Mouse (Mus musculus) central nervous system, embryonic 14 days (tissue): ENCODE results near the gene Nup62. TPM values are rescaled to one million over a fixed set of nuclear protein-coding genes. Genes with fewer than 3 reads are reported as not detected.

Experiments used
- polyA plus RNA-seq: library from polyadenylated mRNA; depleted of rRNA; stranded (reverse); fragments of >200 nt; gene quantifications from 2 replicates; pipeline ENCODE4 v1.2.3, GENCODE M21; 2012; rRNA removed

Gene Nup62
- 72.4 and 77.2 TPM in 2 replicates for polyA plus RNA-seq

DNA sequence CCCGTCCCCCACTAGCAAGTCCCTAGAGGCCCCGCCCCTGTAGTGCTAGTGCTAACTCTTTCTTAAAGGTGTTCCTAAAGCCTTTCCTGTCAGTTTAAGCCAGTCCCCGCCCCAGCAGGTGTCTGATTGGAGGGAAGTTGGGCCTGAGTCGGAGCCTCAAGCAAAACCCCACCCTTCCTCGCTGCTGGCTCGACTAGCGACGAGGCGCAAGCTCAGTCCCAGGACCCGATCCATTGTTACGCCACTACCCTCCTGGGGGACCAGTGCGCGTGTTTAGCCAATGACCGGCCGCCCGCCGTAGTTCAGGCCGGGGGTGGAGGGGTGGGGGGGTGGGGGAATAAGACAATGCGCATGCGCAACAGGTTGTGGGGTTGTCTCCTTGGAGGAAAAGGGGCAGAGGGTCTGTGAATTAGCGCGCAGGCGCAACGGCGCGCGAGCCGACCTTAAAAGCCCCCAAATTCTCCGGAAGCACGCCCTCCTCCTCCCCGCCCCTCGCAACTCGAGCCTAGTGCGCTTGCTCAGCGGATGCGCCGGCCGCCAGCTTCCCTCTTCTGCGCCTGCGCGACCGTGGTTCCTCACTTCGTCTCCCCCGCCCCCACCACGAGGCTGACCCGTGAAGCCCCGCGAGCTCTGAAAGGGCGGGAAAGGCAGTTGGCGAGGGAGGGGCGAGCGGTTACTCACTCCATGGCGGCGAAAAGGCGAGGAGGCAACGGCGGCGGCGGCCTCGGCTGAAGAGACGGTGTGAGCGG, at the start of gene Nup62, which contains the start of gene Il4i1:
Nup62 (plus strand) TSS at position 368 of the 749 bp plus-strand sequence.
Il4i1 (plus strand) TSS at position 667 of the 749 bp plus-strand sequence.

DNA sequence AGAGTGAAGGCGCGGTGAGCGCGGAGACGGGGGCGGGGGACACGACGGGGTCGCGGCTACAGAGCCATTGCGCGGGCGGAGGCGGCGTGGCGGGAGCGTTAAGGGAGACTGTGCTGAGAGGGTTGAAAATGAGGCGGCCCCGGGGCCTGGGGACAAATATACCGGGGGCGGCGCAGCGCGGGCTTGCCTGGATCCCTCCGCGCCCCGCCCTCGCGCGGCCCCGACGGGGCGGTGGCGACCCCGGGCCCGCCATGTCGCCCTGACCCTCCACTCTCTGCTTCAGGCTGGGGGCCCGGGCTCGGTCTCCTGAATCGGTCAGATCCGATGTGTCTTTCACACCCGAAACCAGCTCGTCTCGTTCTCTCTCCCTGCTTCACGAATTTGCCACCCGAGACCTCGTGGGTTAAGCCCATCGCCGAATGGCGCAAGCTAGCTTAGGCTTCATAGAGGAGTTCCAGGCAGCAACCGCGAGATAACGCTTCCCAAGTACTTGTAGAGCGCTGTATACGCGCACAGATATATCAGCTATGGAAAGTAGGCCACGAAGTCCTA, 658 bp downstream of the Nup62 start, which contains the start of gene Atf5:
Atf5 (minus strand) TSS at position 189 of the 552 bp plus-strand sequence.

DNA sequence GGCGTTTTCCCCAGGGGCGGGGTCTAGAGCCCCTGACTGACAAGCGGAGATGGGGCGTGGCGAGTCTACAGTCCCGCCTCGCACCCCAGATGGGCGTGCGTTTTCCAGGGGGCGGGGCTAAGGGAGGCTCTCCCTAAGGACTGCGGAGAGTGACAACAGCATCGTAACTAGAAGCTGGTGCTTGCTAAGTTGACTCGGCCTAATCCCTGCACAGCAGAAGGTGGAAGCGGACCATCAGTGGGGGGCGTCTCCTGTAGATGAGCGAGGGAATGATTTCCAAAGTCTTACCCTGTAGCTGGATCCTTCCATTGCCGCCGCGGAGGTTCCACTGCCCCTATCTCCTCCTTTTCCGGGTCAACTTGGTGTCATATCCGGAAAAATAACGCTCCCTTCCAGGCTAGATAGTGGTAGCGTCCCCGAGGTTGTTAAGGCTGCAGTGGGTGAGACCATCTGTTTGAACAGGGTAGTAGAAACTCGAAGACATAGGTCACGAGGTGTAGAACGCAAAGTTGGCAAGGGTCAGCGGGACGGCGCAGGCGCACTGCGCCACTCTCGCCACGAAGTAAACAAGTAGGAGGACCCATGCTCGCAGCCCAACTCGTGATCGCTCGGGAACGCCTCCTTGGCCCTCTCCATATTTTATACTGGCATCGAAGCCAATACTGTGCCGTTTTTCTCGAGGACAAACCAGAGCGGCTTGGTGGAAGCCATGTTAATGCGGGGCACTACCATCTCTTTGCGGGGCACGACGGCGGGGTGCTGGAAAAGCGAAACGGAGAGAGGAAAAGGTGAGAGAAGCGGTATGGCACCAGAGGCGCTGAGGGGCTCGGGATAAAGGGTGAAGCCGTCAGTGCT, 32.9 kb downstream of the Nup62 start, which contains the start of the genes Akt1s1 and Tbc1d17:
Akt1s1 (plus strand) TSS at position 431 of the 855 bp plus-strand sequence.
Tbc1d17 (minus strand) TSS at position 519 of the 855 bp plus-strand sequence.

DNA sequence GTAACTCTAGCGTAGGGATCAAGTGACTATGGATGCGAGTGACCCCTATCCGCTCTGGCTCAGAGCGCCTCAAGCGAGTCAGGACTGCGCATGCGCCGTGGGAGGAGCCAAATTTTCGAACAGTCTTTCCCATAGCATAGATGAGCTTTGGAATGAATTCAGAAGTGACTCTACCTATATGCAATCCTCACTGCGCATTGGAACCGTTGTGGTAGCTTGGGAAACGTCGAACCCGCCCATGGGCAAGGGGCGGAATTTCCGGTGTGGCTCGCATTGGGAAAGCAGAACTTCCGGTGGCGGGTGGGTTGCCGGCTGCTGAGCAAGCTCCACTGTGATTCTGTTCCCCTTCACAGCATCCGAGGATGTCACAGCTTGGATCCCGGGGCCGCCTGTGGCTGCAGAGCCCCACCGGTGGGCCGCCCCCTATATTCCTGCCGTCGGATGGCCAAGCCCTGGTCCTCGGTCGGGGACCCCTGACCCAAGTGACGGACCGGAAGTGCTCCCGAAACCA, 41.2 kb downstream of the Nup62 start, which contains the start of gene Pnkp:
Pnkp (plus strand) TSS at position 98 of the 511 bp plus-strand sequence.

DNA sequence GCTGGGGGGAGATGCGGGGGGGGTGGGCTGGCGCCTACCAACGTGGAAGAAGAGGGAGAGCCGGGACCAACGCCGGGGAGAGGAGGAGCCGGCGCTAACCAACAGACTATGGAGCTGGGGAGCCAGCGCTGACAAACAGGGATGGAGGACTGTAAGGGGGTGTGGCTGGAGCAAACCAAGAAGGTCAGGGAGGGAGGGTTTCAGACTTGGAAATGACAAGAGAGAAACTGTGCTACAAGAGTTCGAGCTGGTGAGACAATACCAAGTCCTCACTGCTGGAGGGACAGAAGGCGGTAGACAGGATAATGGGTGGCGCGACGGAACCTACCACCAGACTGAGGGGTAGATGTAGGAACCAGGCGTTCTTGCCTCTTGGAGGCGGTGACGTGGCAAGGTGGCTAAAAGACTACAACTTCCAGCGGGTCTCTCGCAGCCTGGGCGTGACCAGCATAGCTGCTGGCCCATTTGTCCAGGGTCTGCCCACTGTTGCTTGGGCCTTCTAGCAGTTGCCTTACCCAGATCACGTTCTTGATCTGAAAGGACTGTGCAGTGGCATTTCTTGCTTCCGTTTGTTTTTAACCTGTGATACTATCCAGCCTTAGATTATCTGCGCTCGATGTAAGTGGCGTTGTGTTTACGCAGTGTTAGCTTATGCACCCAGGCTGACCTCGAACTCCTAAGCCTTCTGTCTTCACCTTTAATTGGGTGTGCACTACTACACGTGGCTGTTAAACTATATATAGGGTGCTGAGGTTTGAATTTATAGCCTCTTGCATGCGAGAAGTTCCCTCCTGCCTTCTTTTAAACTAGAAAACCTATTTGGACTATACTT, 54.0 kb downstream of the Nup62 start, which contains the start of gene Ptov1:
Ptov1 (minus strand) TSS at position 92 of the 832 bp plus-strand sequence.

Other genes with a start within 250 kb of the Nup62 start
- gene Napsa, start 243.7 kb upstream of the Nup62 start, polyA plus RNA-seq = 0.64 TPM in 2 replicates
- gene Kcnc3, start 225.4 kb upstream of the Nup62 start, polyA plus RNA-seq = 16.8 and 23.5 TPM in 2 replicates
- 0.93 and 2.3 TPM in 2 replicates for gene Myh14, start 145.2 kb upstream of the Nup62 start, polyA plus RNA-seq
- not detected in 2 replicates for gene Izumo2, start 107.3 kb upstream of the Nup62 start, polyA plus RNA-seq
- gene Vrk3, start 67.7 kb upstream of the Nup62 start, polyA plus RNA-seq = 35.3 and 40.3 TPM in 2 replicates
- 0.84 and 1.0 TPM in 2 replicates for gene Zfp473, start 65.0 kb upstream of the Nup62 start, polyA plus RNA-seq
- gene Il4i1, start 299 bp downstream of the Nup62 start, polyA plus RNA-seq = 0.54 and 0.94 TPM in 2 replicates
- gene Atf5, start 570 bp downstream of the Nup62 start, polyA plus RNA-seq = 27.3 and 31.7 TPM in 2 replicates
- gene Akt1s1, start 32.9 kb downstream of the Nup62 start, polyA plus RNA-seq = 124 and 138 TPM in 2 replicates
- 94.9 and 108 TPM in 2 replicates for gene Tbc1d17, start 33.0 kb downstream of the Nup62 start, polyA plus RNA-seq
- 37.0 and 37.3 TPM in 2 replicates for gene Pnkp, start 41.1 kb downstream of the Nup62 start, polyA plus RNA-seq
- gene Ptov1, start 53.7 kb downstream of the Nup62 start, polyA plus RNA-seq = 775 and 803 TPM in 2 replicates
- gene Med25, start 76.6 kb downstream of the Nup62 start, polyA plus RNA-seq = 175 and 202 TPM in 2 replicates
- gene Fuz, start 80.0 kb downstream of the Nup62 start, polyA plus RNA-seq = 33.8 and 34.7 TPM in 2 replicates
- gene Ap2a1, start 113.4 kb downstream of the Nup62 start, polyA plus RNA-seq = 135 and 148 TPM in 2 replicates
- gene Tsks, start 127.1 kb downstream of the Nup62 start, polyA plus RNA-seq = 0.04 and 0.23 TPM in 2 replicates
- 110 and 111 TPM in 2 replicates for gene Cpt1c, start 158.8 kb downstream of the Nup62 start, polyA plus RNA-seq
- 763 and 875 TPM in 2 replicates for gene Prmt1, start 170.5 kb downstream of the Nup62 start, polyA plus RNA-seq
- 131 and 137 TPM in 2 replicates for gene Irf3, start 181.6 kb downstream of the Nup62 start, polyA plus RNA-seq
- gene Bcl2l12, start 182.6 kb downstream of the Nup62 start, polyA plus RNA-seq = 31.9 and 33.7 TPM in 2 replicates
- gene Scaf1, start 200.3 kb downstream of the Nup62 start, polyA plus RNA-seq = 117 and 120 TPM in 2 replicates
- gene Rras, start 201.9 kb downstream of the Nup62 start, polyA plus RNA-seq = 18.7 and 27.8 TPM in 2 replicates
- 19.6 and 25.2 TPM in 2 replicates for gene Prr12, start 236.8 kb downstream of the Nup62 start, polyA plus RNA-seq
- gene Nosip, start 246.3 kb downstream of the Nup62 start, polyA plus RNA-seq = 88.9 and 93.3 TPM in 2 replicates
- gene Prrg2, start 246.6 kb downstream of the Nup62 start, polyA plus RNA-seq = 24.3 and 28.4 TPM in 2 replicates